Mouse (Mus musculus) heart, embryonic 11.5 days (tissue): ENCODE data around the gene Ush2a. TPM values are rescaled to one million over a fixed set of nuclear protein-coding genes. Genes with fewer than 3 reads are reported as not detected.

Experiments used
- ATAC-seq: fragments of 200-750 bp; cut with Nextera tagmentation; replicated peaks from 2 replicates; pipeline ENCODE4 v1.8.0; 2017; ENCODE audit warnings: moderate library complexity; ENCODE audit not compliant: insufficient number of reproducible peaks, low FRiP score, low TSS enrichment
- H3K27ac ChIP-seq: fragments of 300-500 bp; sonication (generic); 2 replicates; pipeline ENCODE4 v1.5.1; 2014; ENCODE audit warnings: mild to moderate bottlenecking, low read depth, low read length
- H3K27me3 ChIP-seq: fragments of 300-500 bp; sonication (generic); 2 replicates; pipeline ENCODE4 v1.6.1; 2014; ENCODE audit warnings: mild to moderate bottlenecking, low read length, mixed read lengths; ENCODE audit not compliant: control insufficient read depth, insufficient read depth
- H3K36me3 ChIP-seq: fragments of 300-500 bp; sonication (generic); 2 replicates; pipeline ENCODE4 v1.6.1; 2014; ENCODE audit warnings: mild to moderate bottlenecking, low read length, moderate library complexity, mixed read lengths; ENCODE audit not compliant: control insufficient read depth, insufficient read depth
- H3K4me1 ChIP-seq: fragments of 300-500 bp; sonication (generic); 2 replicates; pipeline ENCODE4 v1.6.1; 2014; ENCODE audit warnings: low read length; ENCODE audit not compliant: control insufficient read depth, insufficient read depth
- H3K4me2 ChIP-seq: fragments of 300-500 bp; sonication (generic); 2 replicates; pipeline ENCODE4 v1.6.1; 2014; ENCODE audit warnings: mild to moderate bottlenecking, moderate library complexity
- H3K4me3 ChIP-seq: fragments of 300-500 bp; sonication (generic); 2 replicates; pipeline ENCODE4 v1.5.1; 2014; ENCODE audit warnings: low read depth, low read length
- H3K9ac ChIP-seq: fragments of 300-500 bp; sonication (generic); 2 replicates; pipeline ENCODE4 v1.6.1; 2014; ENCODE audit warnings: mild to moderate bottlenecking, low read depth, low read length, moderate library complexity
- H3K9me3 ChIP-seq: fragments of 300-500 bp; sonication (generic); replicated peaks from 2 replicates; pipeline ENCODE4 v1.6.1; 2016; ENCODE audit warnings: low read length; ENCODE audit not compliant: control insufficient read depth
- WGBS: fragments of 180-500 bp; shearing (Covaris S2); extraction: QIAGEN DNeasy Blood & Tissue Kit; methylation state at CpG from one replicate; pipeline ENCODE4 v1.1.7; 2014; ENCODE audit not compliant: insufficient replicate concordance; 5-methylcytosine and 5-hydroxymethylcytosine counted together
- polyA plus RNA-seq: library from polyadenylated mRNA; unstranded; fragments of >200 nt; fragmentation: Nextera tagmentation; extraction: Ambion mirVana; gene quantifications from 2 replicates; pipeline ENCODE4 v1.2.1, GENCODE M21; 2014

Ush2a gene
- 0.03 and 0.30 TPM in 2 replicates for polyA plus RNA-seq

DNA sequence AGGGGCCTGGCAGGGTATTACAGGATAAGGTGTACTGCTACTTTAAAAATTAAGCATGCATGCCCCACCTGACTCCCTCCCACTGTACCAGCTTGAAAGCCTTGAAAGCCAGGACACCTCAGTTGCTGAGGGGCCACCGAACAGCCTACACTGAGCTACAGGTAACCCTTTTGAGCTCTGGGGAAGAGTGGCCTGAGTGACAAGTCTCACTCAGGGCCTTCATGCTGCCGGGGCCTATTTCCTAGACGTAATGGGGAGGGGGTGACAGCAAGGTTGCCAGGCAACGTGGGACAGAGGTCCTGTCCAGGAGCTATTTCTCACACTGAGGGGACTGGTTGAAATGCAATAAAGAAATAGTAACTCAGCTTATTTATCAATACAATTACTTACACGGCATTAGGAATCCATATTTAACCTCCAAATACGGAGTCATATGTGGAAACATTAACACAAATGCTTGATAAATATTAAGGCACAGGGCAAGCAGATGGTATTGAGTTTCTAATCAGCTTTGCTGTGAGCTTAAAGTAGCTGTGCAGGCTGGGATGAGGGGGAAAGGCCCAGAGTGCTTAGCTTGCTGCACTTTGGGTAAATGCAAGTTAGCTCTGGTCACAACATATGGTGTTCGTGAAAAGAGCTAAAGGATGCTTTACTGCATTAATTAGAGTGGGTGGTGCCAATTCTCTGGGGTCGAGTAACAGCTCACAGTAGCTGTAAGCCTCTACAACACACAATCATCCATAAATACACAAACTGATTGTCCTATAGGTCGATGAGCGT lies at the start of gene Ush2a:
Ush2a (plus strand) TSS at position 121 of the 780 bp plus-strand sequence.
- Histone ChIP-seq H3K27ac (no peak within 1 kb of the TSS), H3K4me3 (no peak within 1 kb of the TSS), H3K36me3 (no peaks in the 10 kb centered on the region), H3K9me3 (no peaks in the 10 kb centered on the region), H3K9ac (no peak within 1 kb of the TSS), H3K27me3 (no peaks in the 10 kb centered on the region), H3K4me2 (no peak within 1 kb of the TSS), H3K4me1 (no peaks in the 10 kb centered on the region)
- no peak for ATAC-seq
- 66% methylated on average over 10 of the region's 10 CpGs for WGBS

- Histone ChIP-seq H3K9ac (no peak overlapping the region), H3K4me2 (no peak overlapping the region), H3K9me3 (no peaks in the 10 kb centered on the region), H3K27me3 (no peaks in the 10 kb centered on the region), H3K4me1 (peaks cover 9% of the 10 kb centered on the region; the same call in 1 of the 2 replicates), H3K4me3 (no peak overlapping the region), H3K27ac (no peak overlapping the region; the same call in 1 of the 2 replicates), H3K36me3 (no peaks in the 10 kb centered on the region)
- ATAC-seq: no peak
- 47% methylated on average over 10 of the region's 10 CpGs for WGBS
Observed at GRCm38 (mm10) chr1:188214885-188215611, 46.8 kb upstream of the Ush2a start.

GRCm38 (mm10) chr1:188221226-188221792 lies 40.5 kb upstream of the Ush2a start:
- Histone ChIP-seq H3K36me3 (no peaks in the 10 kb centered on the region), H3K27ac (no peak overlapping the region), H3K9me3 (no peaks in the 10 kb centered on the region), H3K9ac (no peak overlapping the region), H3K4me1 (no peaks in the 10 kb centered on the region), H3K4me3 (no peak overlapping the region), H3K4me2 (no peak overlapping the region), H3K27me3 (no peaks in the 10 kb centered on the region)
- WGBS: 75% methylated on average over 4 of the region's 4 CpGs
- no peak for ATAC-seq

DNA sequence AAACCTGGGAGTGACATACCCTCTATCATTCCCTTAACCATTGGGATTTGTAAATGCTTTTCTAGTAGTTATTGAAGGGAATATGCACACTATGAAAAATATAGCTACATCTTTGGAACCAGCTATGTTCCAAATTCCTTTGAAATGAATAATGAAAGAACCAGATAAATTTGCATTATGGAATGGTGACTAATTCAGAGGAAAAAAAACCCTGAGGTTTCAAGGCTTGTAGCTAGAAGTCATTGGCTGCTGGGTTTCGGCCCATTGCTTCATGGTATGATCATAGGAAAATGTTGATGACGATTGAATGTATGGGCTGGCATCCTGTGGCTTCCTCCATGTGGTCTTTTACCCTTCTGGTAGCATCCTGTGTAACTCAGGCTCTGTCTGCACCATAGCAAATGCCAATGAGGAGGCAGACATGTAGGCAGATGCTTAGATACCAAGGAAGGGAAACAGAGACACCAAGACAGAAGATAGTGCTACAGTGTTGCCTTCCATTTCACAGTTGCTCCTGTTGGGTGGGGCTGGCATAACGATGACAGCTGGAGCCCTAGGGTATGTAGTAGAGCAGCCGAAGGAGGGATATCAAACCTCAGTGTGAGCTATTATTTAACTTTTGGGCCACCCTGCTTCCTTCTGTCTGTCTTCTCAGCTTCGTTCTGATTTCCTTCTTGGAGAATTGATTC lies 28.6 kb upstream of the Ush2a start:
- H3K27ac ChIP-seq: no peak overlapping the region
- ATAC-seq: no peak
- no peaks in the 10 kb centered on the region for H3K27me3 ChIP-seq
- 79% methylated on average over 5 of the region's 5 CpGs for WGBS
- 0 out of 2 replicates have a peak, but pooled peaks cover 2% of the 10 kb centered on the region for H3K4me1 ChIP-seq
- no peak overlapping the region for H3K4me2 ChIP-seq
- no peak overlapping the region for H3K4me3 ChIP-seq
- no peaks in the 10 kb centered on the region for H3K36me3 ChIP-seq
- no peak overlapping the region for H3K9ac ChIP-seq
- no peaks in the 10 kb centered on the region for H3K9me3 ChIP-seq

GRCm38 (mm10) chr1:188238636-188239035 lies 23.2 kb upstream of the Ush2a start:
- no peak for ATAC-seq
- Histone ChIP-seq H3K4me2 (no peak overlapping the region), H3K27ac (no peak overlapping the region), H3K9ac (no peak overlapping the region), H3K27me3 (no peaks in the 10 kb centered on the region), H3K36me3 (no peaks in the 10 kb centered on the region), H3K9me3 (no peaks in the 10 kb centered on the region), H3K4me1 (0 out of 2 replicates have a peak, but pooled peaks cover 2% of the 10 kb centered on the region), H3K4me3 (no peak overlapping the region)

DNA sequence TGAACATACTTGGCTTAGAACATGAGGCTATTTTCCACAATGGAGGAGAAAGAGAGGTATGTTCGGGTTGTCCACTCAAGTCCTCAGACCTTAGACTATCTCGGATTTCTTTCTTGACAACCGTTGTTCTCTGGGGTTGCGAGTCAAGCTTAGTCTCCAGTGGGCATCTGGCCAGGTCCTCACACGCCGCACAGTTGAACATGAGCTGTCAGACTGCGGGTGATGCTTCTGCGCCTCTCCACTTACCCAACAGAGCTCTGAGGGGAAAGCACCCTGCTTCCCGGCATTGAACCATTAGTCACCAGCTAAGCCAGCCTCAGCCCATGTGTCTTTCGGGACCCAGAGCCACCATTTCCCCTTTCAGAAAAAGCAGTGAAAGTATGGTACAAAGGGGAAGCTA lies 20.1 kb upstream of the Ush2a start:
- no peak overlapping the region for H3K27ac ChIP-seq

GRCm38 (mm10) chr1:188257500-188257899 lies 4.3 kb upstream of the Ush2a start:
- no peak overlapping the region for H3K4me3 ChIP-seq
- H3K27me3 ChIP-seq: no peaks in the 10 kb centered on the region
- no peak for ATAC-seq
- H3K4me1 ChIP-seq: no peaks in the 10 kb centered on the region
- no peak overlapping the region for H3K9ac ChIP-seq
- no peak overlapping the region for H3K4me2 ChIP-seq
- H3K27ac ChIP-seq: no peak overlapping the region
- no peaks in the 10 kb centered on the region for H3K9me3 ChIP-seq
- no peaks in the 10 kb centered on the region for H3K36me3 ChIP-seq
- WGBS: 85% methylated on average over 7 of the region's 7 CpGs

More for the DNA sequence above, 20.1 kb upstream of the Ush2a start:
- Histone ChIP-seq H3K4me2 (no peak overlapping the region), H3K4me3 (no peak overlapping the region), H3K27me3 (no peaks in the 10 kb centered on the region), H3K4me1 (0 out of 2 replicates have a peak, but pooled peaks cover 2% of the 10 kb centered on the region), H3K9me3 (no peaks in the 10 kb centered on the region), H3K9ac (no peak overlapping the region), H3K36me3 (no peaks in the 10 kb centered on the region)
- ATAC-seq: no peak
- WGBS: 83% methylated on average over 10 of the region's 10 CpGs
